In genomic region chr19:38423884-38424283, GRCm38 (mm10) we compare ENCODE assay signal across 10 mouse cellular contexts. TPM values are rescaled to one million over a fixed set of nuclear protein-coding genes. Genes with fewer than 3 reads are reported as not detected.
DNase-seq lines count a peak whose midpoint lies in the region; ATAC-seq and TF ChIP-seq lines count a peak whose summit lies in the region.
"Had no signal": no experiment of that assay in that cellular context is flagged by ENCODE, and none has a peak within 500 bp of the region (broad histone marks: within the 10 kb centered on the region; RNA-seq: fewer than 3 reads in every experiment).

No protein-coding gene starts in this region.

- TF ChIP-seq EP300 in heart, postnatal 0 days (IDR thresholded peaks at IDR 0.05; ENCODE audit: low read depth), result no peak

- H3K27me3 ChIP-seq in heart, postnatal 0 days (ENCODE audit: control insufficient read depth, insufficient read depth, low read length), result no peaks in the 10 kb centered on the region
- no peaks in the 10 kb centered on the region for H3K27me3 ChIP-seq in midbrain, embryonic 11.5 days (ENCODE audit: control insufficient read depth, insufficient read depth, low read length)
- H3K27me3 ChIP-seq in midbrain, embryonic 16.5 days (ENCODE audit: control insufficient read depth, insufficient read depth, low read depth, low read length), result no peaks in the 10 kb centered on the region
- H3K27me3 ChIP-seq: embryonic facial prominence, embryonic 12.5 days; limb, embryonic 12.5 days had no signal

- H3K9ac ChIP-seq in heart, postnatal 0 days (replicated peaks; ENCODE audit: low read depth, low read length), result no peak overlapping the region
- H3K9ac ChIP-seq in midbrain, embryonic 11.5 days (ENCODE audit: low read length), result no peak overlapping the region
- no peak overlapping the region for H3K9ac ChIP-seq in midbrain, embryonic 16.5 days (ENCODE audit: low read depth, low read length)
- H3K9ac ChIP-seq: embryonic facial prominence, embryonic 12.5 days; limb, embryonic 12.5 days had no signal

- H3K4me2 ChIP-seq in heart, postnatal 0 days (ENCODE audit: low read depth, low read length), result no peak overlapping the region
- no peak overlapping the region for H3K4me2 ChIP-seq in midbrain, embryonic 11.5 days
- no peak overlapping the region for H3K4me2 ChIP-seq in midbrain, embryonic 16.5 days (ENCODE audit: low read length)
- H3K4me2 ChIP-seq: embryonic facial prominence, embryonic 12.5 days; limb, embryonic 12.5 days had no signal

- no peak overlapping the region for H3K4me3 ChIP-seq in heart, postnatal 0 days (ENCODE audit: low read depth, low read length)
- no peak overlapping the region for H3K4me3 ChIP-seq in midbrain, embryonic 11.5 days (ENCODE audit: low read depth, low read length)
- no peak overlapping the region for H3K4me3 ChIP-seq in midbrain, embryonic 16.5 days (ENCODE audit: low read depth, low read length)
- no peak overlapping the region for H3K4me3 ChIP-seq in cortical plate, adult 2 months (ENCODE audit: insufficient read depth, low read length)
- H3K4me3 ChIP-seq: embryonic facial prominence, embryonic 12.5 days; limb, embryonic 12.5 days had no signal

- DNase-seq in heart, postnatal 0 days (ENCODE audit: low spot score), result no peak
- DNase-seq in heart, adult 11 months, result no peak
- peak; percentile 83 for DNase-seq in midbrain, embryonic 11.5 days (ENCODE audit: low spot score, missing footprints)
- peak; percentile 9 for DNase-seq in skeletal muscle tissue, adult 2 months (ENCODE audit: low read depth, low spot score)
- no peak for DNase-seq in right cerebral cortex, postnatal 14 days
- DNase-seq: thymus, postnatal 14 days had no signal

- H3K36me3 ChIP-seq in heart, postnatal 0 days (replicated peaks; ENCODE audit: control insufficient read depth, insufficient read depth, low read length), result no peaks in the 10 kb centered on the region
- no peaks in the 10 kb centered on the region for H3K36me3 ChIP-seq in midbrain, embryonic 11.5 days (ENCODE audit: control insufficient read depth, insufficient read depth, low read length)
- H3K36me3 ChIP-seq in midbrain, embryonic 16.5 days (ENCODE audit: control insufficient read depth, insufficient read depth, low read length), result no peaks in the 10 kb centered on the region
- H3K36me3 ChIP-seq: embryonic facial prominence, embryonic 12.5 days; limb, embryonic 12.5 days had no signal

- TF ChIP-seq POLR2A in cortical plate, adult 2 months (IDR thresholded peaks at IDR 0.05; ENCODE audit: extremely low read depth, insufficient read depth, low read length), result no peak

- no peaks in the 10 kb centered on the region for H3K4me1 ChIP-seq in heart, postnatal 0 days (ENCODE audit: control insufficient read depth, insufficient read depth)
- H3K4me1 ChIP-seq in midbrain, embryonic 11.5 days (ENCODE audit: control insufficient read depth, insufficient read depth, low read length), result no peaks in the 10 kb centered on the region
- H3K4me1 ChIP-seq in midbrain, embryonic 16.5 days (ENCODE audit: control insufficient read depth, insufficient read depth, low read length), result no peaks in the 10 kb centered on the region
- H3K4me1 ChIP-seq in cortical plate, adult 2 months (ENCODE audit: control insufficient read depth, insufficient read depth, low read length), result no peaks in the 10 kb centered on the region
- H3K4me1 ChIP-seq: embryonic facial prominence, embryonic 12.5 days had no signal

- peak; percentile 68 for TF ChIP-seq CTCF in heart, postnatal 0 days (IDR thresholded peaks at IDR 0.05; ENCODE audit: low read depth)
- peak; percentile 6; the same call in 1 of the 2 replicates for TF ChIP-seq CTCF in cortical plate, adult 2 months (IDR thresholded peaks at IDR 0.05; ENCODE audit: extremely low read depth, insufficient read depth, low read length)

- no peaks in the 10 kb centered on the region for H3K9me3 ChIP-seq in heart, postnatal 0 days (replicated peaks; ENCODE audit: control insufficient read depth, low read length)
- H3K9me3 ChIP-seq in midbrain, embryonic 11.5 days (ENCODE audit: control insufficient read depth, low read length), result no peaks in the 10 kb centered on the region
- H3K9me3 ChIP-seq in midbrain, embryonic 16.5 days (replicated peaks; ENCODE audit: control insufficient read depth, low read length, poor library complexity, severe bottlenecking), result no peaks in the 10 kb centered on the region
- H3K9me3 ChIP-seq: embryonic facial prominence, embryonic 12.5 days; limb, embryonic 12.5 days had no signal

- H3K27ac ChIP-seq in heart, postnatal 0 days (ENCODE audit: low read depth), result no peak overlapping the region
- H3K27ac ChIP-seq in midbrain, embryonic 11.5 days (ENCODE audit: low read depth, low read length), result no peak overlapping the region
- no peak overlapping the region for H3K27ac ChIP-seq in midbrain, embryonic 16.5 days (ENCODE audit: low read length)
- no peak overlapping the region for H3K27ac ChIP-seq in cortical plate, adult 2 months (ENCODE audit: insufficient read depth, low read length)
- H3K27ac ChIP-seq: embryonic facial prominence, embryonic 12.5 days; limb, embryonic 12.5 days had no signal

- no peak for ATAC-seq in heart, postnatal 0 days (ENCODE audit: insufficient read depth, low read depth)
- no peak for ATAC-seq in midbrain, embryonic 11.5 days (ENCODE audit: low FRiP score)
- no peak for ATAC-seq in midbrain, embryonic 16.5 days

- 33% methylated on average over 7 of the region's 7 CpGs for WGBS in heart, postnatal 0 days
- WGBS in midbrain, embryonic 11.5 days, result 38% methylated on average over 7 of the region's 7 CpGs
- 37% methylated on average over 7 of the region's 7 CpGs for WGBS in midbrain, embryonic 16.5 days

RNA-seq across cellular contexts. Expression of gene Slc35g1, which starts 28.1 kb away (rescaled TPM):
- 0.93 and 1.9 TPM in 2 replicates for total RNA-seq in heart, postnatal 0 days (2014; rRNA removed; ENCODE audit: low replicate concordance)
- 0.74 and 0.92 TPM in 2 replicates for polyA plus RNA-seq in heart, postnatal 0 days (2015; fragmentation: Nextera tagmentation; extraction: Ambion mirVana)
- 7.0 and 8.0 TPM in 2 replicates for polyA plus RNA-seq in midbrain, embryonic 11.5 days (2014; fragmentation: Nextera tagmentation; extraction: Ambion mirVana)
- 0.75 and 0.84 TPM in 2 replicates for polyA plus RNA-seq in midbrain, embryonic 16.5 days (2015; fragmentation: Nextera tagmentation; extraction: Ambion mirVana)
- polyA plus RNA-seq in cortical plate, adult 2 months (2012; rRNA removed), result 1.6 and 1.8 TPM in 2 replicates

RNA-seq across cellular contexts. Expression of gene Plce1, which starts 57.0 kb away (rescaled TPM):
- total RNA-seq in heart, postnatal 0 days (2014; rRNA removed; ENCODE audit: low replicate concordance), result 18.2 and 32.1 TPM in 2 replicates
- 5.2 and 5.7 TPM in 2 replicates for polyA plus RNA-seq in heart, postnatal 0 days (2015; fragmentation: Nextera tagmentation; extraction: Ambion mirVana)
- polyA plus RNA-seq in midbrain, embryonic 11.5 days (2014; fragmentation: Nextera tagmentation; extraction: Ambion mirVana), result 4.1 and 4.3 TPM in 2 replicates
- 3.1 and 4.4 TPM in 2 replicates for polyA plus RNA-seq in midbrain, embryonic 16.5 days (2015; fragmentation: Nextera tagmentation; extraction: Ambion mirVana)
- 1.8 and 2.2 TPM in 2 replicates for polyA plus RNA-seq in cortical plate, adult 2 months (2012; rRNA removed)

Comparison
In these comparisons a context has a peak if more than half of its experiments do, and no peak if none do; other contexts are left out.
1. DNase-seq: peak in midbrain, embryonic 11.5 days (single experiment) and skeletal muscle tissue, adult 2 months (single experiment); none in heart, postnatal 0 days (single experiment), heart, adult 11 months (single experiment) and right cerebral cortex, postnatal 14 days (single experiment).